Mouse (Mus musculus) liver, embryonic 14.5 days (tissue): ENCODE measurements around the gene Mamstr. TPM values are rescaled to one million over a fixed set of nuclear protein-coding genes. Genes with fewer than 3 reads are reported as not detected.

Experiments used
- ATAC-seq: fragments of 200-750 bp; cut with Nextera tagmentation; 2 replicates; pipeline ENCODE4 v1.8.0; 2017; ENCODE audit warnings: moderate number of reproducible peaks, mild to moderate bottlenecking, moderate library complexity; ENCODE audit not compliant: insufficient read depth
- DNase-seq, 3 experiments: peaks; one replicate each; pipeline ENCODE4 v3.0.0-alpha.2; 2012 to 2013; ENCODE audit warnings: low read depth in 3 of 3, low spot score in 3 of 3
- H3K27ac ChIP-seq: fragments of 300-500 bp; sonication (generic); 2 replicates; pipeline ENCODE4 v1.5.1; 2014; ENCODE audit warnings: moderate library complexity, mild to moderate bottlenecking, control low read depth, inconsistent platforms
- H3K27me3 ChIP-seq: fragments of 300-500 bp; sonication (generic); 2 replicates; pipeline ENCODE4 v1.6.1; 2014; ENCODE audit warnings: mild to moderate bottlenecking, low read length, moderate library complexity; ENCODE audit not compliant: control insufficient read depth, insufficient read depth
- H3K36me3 ChIP-seq: fragments of 300-500 bp; sonication (generic); replicated peaks from 2 replicates; pipeline ENCODE4 v1.6.1; 2014; ENCODE audit warnings: low read depth; ENCODE audit not compliant: control insufficient read depth, insufficient read depth
- H3K4me1 ChIP-seq, 2 experiments: fragments of 200-500 bp in 1 of 2; fragments of 300-500 bp in 1 of 2; sonication (generic) in 1 of 2; replicated peaks; 2 replicates each; pipeline ENCODE4 v1.6.1; 2012 to 2014; ENCODE audit warnings: antibody characterized with exemption in 1 of 2, inconsistent platforms in 1 of 2, low read length in 1 of 2; ENCODE audit not compliant: control insufficient read depth in 2 of 2, insufficient read depth in 2 of 2
- H3K4me2 ChIP-seq: fragments of 300-500 bp; sonication (generic); 2 replicates; pipeline ENCODE4 v1.6.1; 2014; ENCODE audit warnings: low read depth, mild to moderate bottlenecking, control low read depth, moderate library complexity
- H3K4me3 ChIP-seq, 2 experiments: fragments of 200-500 bp in 1 of 2; fragments of 300-500 bp in 1 of 2; sonication (generic) in 1 of 2; 2 replicates each; pipeline ENCODE4 v1.5.1; 2012 to 2014; ENCODE audit warnings: low read depth in 2 of 2, low read length in 2 of 2, mild to moderate bottlenecking in 2 of 2, control low read depth in 1 of 2, inconsistent platforms in 1 of 2, moderate library complexity in 1 of 2; ENCODE audit not compliant: insufficient read depth in 1 of 2
- H3K9ac ChIP-seq: fragments of 300-500 bp; sonication (generic); replicated peaks from 2 replicates; pipeline ENCODE4 v1.6.1; 2014; ENCODE audit warnings: mild to moderate bottlenecking, control low read depth, moderate library complexity
- H3K9me3 ChIP-seq: fragments of 300-500 bp; sonication (generic); 2 replicates; pipeline ENCODE4 v1.6.1; 2016; ENCODE audit warnings: low read length, mixed read lengths; ENCODE audit not compliant: control insufficient read depth
- CTCF ChIP-seq: IDR thresholded peaks from 2 replicates; pipeline ENCODE4 v1.5.1; 2016; ENCODE audit warnings: antibody characterized with exemption, low read depth, control low read depth
- EP300 ChIP-seq: IDR thresholded peaks from 2 replicates; pipeline ENCODE4 v1.6.1; 2016; ENCODE audit warnings: antibody characterized with exemption, low read depth
- WGBS: fragments of 180-500 bp; shearing (Covaris S2); extraction: QIAGEN DNeasy Blood & Tissue Kit; methylation state at CpG from one replicate; pipeline ENCODE4 v1.1.7; 2014; ENCODE audit not compliant: insufficient replicate concordance; 5-methylcytosine and 5-hydroxymethylcytosine counted together
- polyA plus RNA-seq, 2 experiments: library from polyadenylated mRNA; depleted of rRNA in 1 of 2; stranded (reverse) in 1 of 2; unstranded in 1 of 2; fragments of >200 nt; fragmentation: Nextera tagmentation in 1 of 2; extraction: Ambion mirVana in 1 of 2; gene quantifications; 2 replicates each; pipeline versions ENCODE4 v1.2.1 to v1.2.3; 2012 to 2014

Gene Mamstr
- polyA plus RNA-seq, 2 experiments, result 0.25 TPM; not detected in 1

DNA sequence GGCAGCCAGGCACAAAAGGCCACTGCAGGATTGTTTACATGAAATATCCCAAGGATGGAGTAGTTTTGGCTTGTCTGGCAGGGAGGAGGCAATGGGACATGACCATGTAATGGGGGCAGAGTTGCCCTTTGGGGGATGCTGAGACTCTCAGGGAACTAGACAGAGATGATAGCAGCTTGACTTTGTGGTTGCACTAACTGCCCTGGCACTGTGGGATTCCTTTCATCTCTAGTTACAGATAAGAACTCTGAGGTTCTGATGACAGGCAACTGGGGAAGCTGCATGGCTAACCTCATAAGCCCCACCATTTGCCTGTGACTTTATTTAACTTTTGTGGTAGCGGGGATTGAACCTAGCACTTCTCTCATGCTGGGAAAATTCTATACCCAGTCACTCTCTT is 43.7 kb upstream of the Mamstr start:
- Histone ChIP-seq H3K9ac (no peak overlapping the region), H3K4me2 (no peak overlapping the region), H3K36me3 (no peaks in the 10 kb centered on the region), H3K9me3 (no peaks in the 10 kb centered on the region), H3K27me3 (no peaks in the 10 kb centered on the region), H3K4me1 (no peaks in the 10 kb centered on the region), H3K4me3 (no peak overlapping the region), H3K27ac (no peak overlapping the region)
- DNase-seq (no peak), ATAC-seq (no peak)
- TF ChIP-seq EP300 (no peak), CTCF (no peak)
- 39% methylated on average over 1 of the region's 1 CpGs for WGBS

DNA sequence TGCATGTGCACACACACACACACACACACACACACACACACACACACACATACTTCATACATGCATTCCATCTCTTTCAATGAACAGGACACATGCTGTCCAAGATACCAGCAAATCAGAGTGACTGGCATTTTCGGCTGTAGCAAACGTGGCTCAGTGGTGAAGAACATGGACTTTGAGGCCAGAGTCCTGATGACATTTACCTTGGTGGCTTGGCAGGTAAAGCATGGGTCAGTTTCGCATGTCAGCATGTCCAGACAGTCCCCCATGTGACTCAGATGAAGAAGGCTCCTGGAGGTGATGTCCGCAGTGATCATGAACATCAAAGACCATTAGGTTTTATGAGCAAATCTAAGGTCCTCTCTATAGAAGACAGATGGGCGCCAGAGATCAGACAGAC is 42.8 kb upstream of the Mamstr start:
- ATAC-seq (no peak), DNase-seq (no peak)
- Histone ChIP-seq H3K27ac (no peak overlapping the region), H3K9me3 (no peaks in the 10 kb centered on the region), H3K9ac (no peak overlapping the region), H3K27me3 (no peaks in the 10 kb centered on the region), H3K4me1 (no peaks in the 10 kb centered on the region), H3K4me3 (no peak overlapping the region), H3K36me3 (no peaks in the 10 kb centered on the region), H3K4me2 (no peak overlapping the region)
- TF ChIP-seq EP300, result no peak
- no peak for TF ChIP-seq CTCF
- WGBS, result 67% methylated on average over 5 of the region's 5 CpGs

DNA sequence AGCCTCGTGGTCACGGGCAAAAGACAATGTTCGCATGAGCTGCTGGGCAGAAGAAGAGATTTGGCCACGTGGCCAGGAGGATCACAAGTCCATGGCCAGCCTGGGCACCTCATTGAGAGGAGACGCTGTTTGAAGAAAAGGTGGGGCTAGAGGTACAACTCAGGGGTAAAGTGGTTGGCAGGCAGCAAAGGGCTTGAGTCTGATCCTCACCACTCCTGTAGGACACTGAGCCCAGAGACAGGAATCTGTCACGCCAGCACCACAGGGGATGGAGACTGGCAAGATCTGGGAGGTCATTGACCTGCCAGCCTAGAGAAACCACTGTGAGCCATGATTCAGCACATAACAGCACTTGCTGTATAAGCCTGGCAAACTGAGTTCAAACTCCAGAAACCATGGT is 42.2 kb upstream of the Mamstr start:
- no peak for DNase-seq
- WGBS, result 75% methylated on average over 6 of the region's 6 CpGs
- TF ChIP-seq CTCF, result no peak
- TF ChIP-seq EP300, result no peak
- no peak for ATAC-seq
- no peaks in the 10 kb centered on the region for H3K4me1 ChIP-seq
- no peaks in the 10 kb centered on the region for H3K27me3 ChIP-seq
- H3K9me3 ChIP-seq, result no peaks in the 10 kb centered on the region
- H3K9ac ChIP-seq, result no peak overlapping the region
- H3K4me2 ChIP-seq, result no peak overlapping the region
- H3K4me3 ChIP-seq, result no peak overlapping the region
- H3K36me3 ChIP-seq, result no peaks in the 10 kb centered on the region
- no peak overlapping the region for H3K27ac ChIP-seq

- no peak for ATAC-seq
- Histone ChIP-seq H3K27me3 (no peaks in the 10 kb centered on the region), H3K9me3 (no peaks in the 10 kb centered on the region), H3K4me3 (no peak overlapping the region), H3K4me2 (no peak overlapping the region), H3K9ac (no peak overlapping the region), H3K4me1 (no peaks in the 10 kb centered on the region), H3K27ac (no peak overlapping the region), H3K36me3 (no peaks in the 10 kb centered on the region)
- TF ChIP-seq CTCF, result no peak
- TF ChIP-seq EP300, result no peak
- DNase-seq, result no peak
- WGBS, result 52% methylated on average over 18 of the region's 18 CpGs
Measured at GRCm38 (mm10) chr7:45598960-45599879, 40.6 kb upstream of the Mamstr start.

- WGBS, result 64% methylated on average over 9 of the region's 9 CpGs
- TF ChIP-seq CTCF (no peak), EP300 (no peak)
- no peaks in the 10 kb centered on the region; a peak in 1 of 4 replicates for H3K4me1 ChIP-seq
Measured at GRCm38 (mm10) chr7:45605704-45606289, 34.0 kb upstream of the Mamstr start.

More at GRCm38 (mm10) chr7:45605704-45606289, 34.0 kb upstream of the Mamstr start:
- DNase-seq, result no peak
- no peak overlapping the region for H3K9ac ChIP-seq
- H3K4me3 ChIP-seq, result no peak overlapping the region
- H3K36me3 ChIP-seq, result no peaks in the 10 kb centered on the region
- ATAC-seq, result no peak
- no peak overlapping the region for H3K27ac ChIP-seq
- no peaks in the 10 kb centered on the region for H3K9me3 ChIP-seq
- no peaks in the 10 kb centered on the region for H3K27me3 ChIP-seq
- no peak overlapping the region for H3K4me2 ChIP-seq
